Mouse (Mus musculus) heart, embryonic 16.5 days (tissue): Measurements from ENCODE around the gene Pdp2. TPM values are rescaled to one million over a fixed set of nuclear protein-coding genes. Genes with fewer than 3 reads are reported as not detected.

Experiments
- polyA plus RNA-seq: library from polyadenylated mRNA; unstranded; fragments of >200 nt; fragmentation: Nextera tagmentation; extraction: Ambion mirVana; gene quantifications from 2 replicates; pipeline ENCODE4 v1.2.1, GENCODE M21; 2015

Pdp2 gene
- polyA plus RNA-seq, 1 experiment from 2014 or later, result 6.2 TPM

Other genes starting within 250 kb of the Pdp2 start
- gene Cmtm4, start 195.6 kb upstream of the Pdp2 start, polyA plus RNA-seq, result 1.3 and 1.7 TPM in 2 replicates
- 54.2 and 55.9 TPM in 2 replicates for gene Dync1li2, start 148.4 kb upstream of the Pdp2 start, polyA plus RNA-seq
- 0.11 and 0.13 TPM in 2 replicates for gene Terb1, start 81.5 kb upstream of the Pdp2 start, polyA plus RNA-seq
- gene Nae1, start 56.8 kb upstream of the Pdp2 start, polyA plus RNA-seq, result 58.4 and 68.8 TPM in 2 replicates
- 2.4 and 3.0 TPM in 2 replicates for gene Car7, start 56.8 kb upstream of the Pdp2 start, polyA plus RNA-seq
- gene Cdh16, start 32.9 kb downstream of the Pdp2 start, polyA plus RNA-seq, result 20.1 and 25.9 TPM in 2 replicates
- 289 and 293 TPM in 2 replicates for gene Rrad, start 39.9 kb downstream of the Pdp2 start, polyA plus RNA-seq
- 171 and 196 TPM in 2 replicates for gene Ciao2b, start 50.5 kb downstream of the Pdp2 start, polyA plus RNA-seq
- 0.66 TPM in 1 of 2 replicates, not detected in the other for gene Ces2a, start 142.6 kb downstream of the Pdp2 start, polyA plus RNA-seq
- 0.19 TPM in 1 of 2 replicates, not detected in the other for gene Ces2b, start 240.1 kb downstream of the Pdp2 start, polyA plus RNA-seq